Mouse (Mus musculus) cortical plate, adult 2 months (tissue): ENCODE data around the gene Mrpl47.
"Not testable (repeated sequence)": the region's sequence is repeated elsewhere in the genome, so short reads cannot be mapped to it uniquely, and the experiment has no call there.

Source experiments
- CTCF ChIP-seq: fragments of 200-500 bp; IDR thresholded peaks from 2 replicates; pipeline ENCODE4 v1.5.1; 2011; ENCODE audit warnings: mild to moderate bottlenecking, control low read depth, low read length; ENCODE audit not compliant: insufficient read depth; ENCODE audit errors: extremely low read depth
- POLR2A ChIP-seq: fragments of 200-500 bp; IDR thresholded peaks from 2 replicates; pipeline ENCODE4 v1.6.1; 2011; ENCODE audit warnings: mild to moderate bottlenecking, low read length, control low read depth; ENCODE audit not compliant: insufficient read depth; ENCODE audit errors: extremely low read depth

DNA sequence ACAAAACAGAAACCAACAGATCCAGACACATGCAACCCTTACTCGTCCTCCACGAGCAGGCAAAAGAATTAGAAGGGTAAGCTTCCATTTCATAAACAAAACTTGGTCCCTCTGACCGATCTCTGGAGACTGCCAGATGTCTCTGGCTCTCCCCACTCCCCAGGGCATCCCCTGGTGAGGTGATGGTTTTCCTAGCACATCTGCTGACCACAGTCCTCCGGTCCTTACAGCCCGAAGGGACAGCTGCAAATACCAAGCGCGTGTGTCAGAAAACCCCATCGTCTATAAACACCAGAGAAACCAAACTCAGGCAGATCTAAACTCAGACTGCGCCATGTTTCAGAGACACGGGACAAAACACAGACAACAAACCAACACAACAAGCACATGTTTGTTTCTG lies 32.8 kb downstream of the Mrpl47 start:
- TF ChIP-seq CTCF, POLR2A: not testable (repeated sequence)
